Mouse (Mus musculus) midbrain, embryonic 12.5 days (tissue): Measurements from ENCODE around the gene Pax2. TPM values are rescaled to one million over a fixed set of nuclear protein-coding genes. Genes with fewer than 3 reads are reported as not detected.
A peak's percentile ranks its signal among the peaks of the same experiment; 100 is the strongest.

Experiments used
- ATAC-seq: fragments of 200-750 bp; cut with Nextera tagmentation; 2 replicates; pipeline ENCODE4 v1.8.0; 2017; ENCODE audit warnings: low read depth, moderate TSS enrichment, moderate library complexity; ENCODE audit not compliant: low FRiP score
- H3K27ac ChIP-seq: fragments of 300-500 bp; sonication (generic); replicated peaks from 2 replicates; pipeline ENCODE4 v1.5.1; 2016; ENCODE audit warnings: mild to moderate bottlenecking
- H3K27me3 ChIP-seq: fragments of 300-500 bp; sonication (generic); 2 replicates; pipeline ENCODE4 v1.6.1; 2016; ENCODE audit warnings: mild to moderate bottlenecking
- H3K36me3 ChIP-seq: fragments of 300-500 bp; sonication (generic); 2 replicates; pipeline ENCODE4 v1.6.1; 2016
- H3K4me1 ChIP-seq: fragments of 300-500 bp; sonication (generic); 2 replicates; pipeline ENCODE4 v1.6.1; 2016
- H3K4me2 ChIP-seq: fragments of 300-500 bp; sonication (generic); replicated peaks from 2 replicates; pipeline ENCODE4 v1.6.1; 2016; ENCODE audit warnings: mild to moderate bottlenecking, moderate library complexity
- H3K4me3 ChIP-seq: fragments of 300-500 bp; sonication (generic); 2 replicates; pipeline ENCODE4 v1.5.1; 2016; ENCODE audit warnings: mild to moderate bottlenecking
- H3K9ac ChIP-seq: fragments of 300-500 bp; sonication (generic); replicated peaks from 2 replicates; pipeline ENCODE4 v1.6.1; 2016; ENCODE audit warnings: mild to moderate bottlenecking, moderate library complexity
- H3K9me3 ChIP-seq: fragments of 300-500 bp; sonication (generic); 2 replicates; pipeline ENCODE4 v1.6.1; 2016; ENCODE audit warnings: mild to moderate bottlenecking
- WGBS: fragments of 180-500 bp; shearing (Covaris S2); methylation state at CpG from one replicate; pipeline ENCODE4 v1.1.7; 2016; 5-methylcytosine and 5-hydroxymethylcytosine counted together
- polyA plus RNA-seq: library from polyadenylated mRNA; unstranded; fragments of >200 nt; fragmentation: Nextera tagmentation; extraction: Ambion mirVana; gene quantifications from 2 replicates; pipeline ENCODE4 v1.2.1, GENCODE M21; 2016

The Pax2 gene
- polyA plus RNA-seq, 1 experiment from 2014 or later: 0.32 TPM

GRCm38 (mm10) chr19:44750051-44751041 lies 5.5 kb upstream of the Pax2 start:
- peaks cover 99% of the 10 kb centered on the region for H3K27me3 ChIP-seq
- no peak overlapping the region for H3K27ac ChIP-seq
- no peak for ATAC-seq
- H3K36me3 ChIP-seq: no peaks in the 10 kb centered on the region
- H3K4me1 ChIP-seq: peaks cover 32% of the 10 kb centered on the region
- H3K4me3 ChIP-seq: peak overlapping the region; percentile 4; the same call in 1 of the 2 replicates
- peak overlapping the region; percentile 25 for H3K4me2 ChIP-seq
- H3K9ac ChIP-seq: no peak overlapping the region
- H3K9me3 ChIP-seq: no peaks in the 10 kb centered on the region
- WGBS: 0% methylated on average over 35 of the region's 42 CpGs

- no peak overlapping the region for H3K27ac ChIP-seq
- no peak for ATAC-seq
Observed at GRCm38 (mm10) chr19:44751042-44751441, 4.8 kb upstream of the Pax2 start.

GRCm38 (mm10) chr19:44751551-44751950 lies 4.3 kb upstream of the Pax2 start:
- Histone ChIP-seq H3K27ac (no peak overlapping the region), H3K9ac (no peak overlapping the region), H3K9me3 (no peaks in the 10 kb centered on the region), H3K4me2 (no peak overlapping the region), H3K4me1 (peaks cover 41% of the 10 kb centered on the region), H3K27me3 (peaks cover 99% of the 10 kb centered on the region), H3K4me3 (no peak overlapping the region), H3K36me3 (no peaks in the 10 kb centered on the region)
- ATAC-seq: no peak
- WGBS: 0% methylated on average over 3 of the region's 3 CpGs

More at GRCm38 (mm10) chr19:44751042-44751441, 4.8 kb upstream of the Pax2 start:
- under 1% methylated on average over 9 of the region's 9 CpGs for WGBS
- peaks cover 99% of the 10 kb centered on the region for H3K27me3 ChIP-seq
- no peak overlapping the region; the same call in 1 of the 2 replicates for H3K4me3 ChIP-seq
- peaks cover 39% of the 10 kb centered on the region for H3K4me1 ChIP-seq
- no peak overlapping the region for H3K9ac ChIP-seq
- H3K9me3 ChIP-seq: no peaks in the 10 kb centered on the region
- peak overlapping the region; percentile 25 for H3K4me2 ChIP-seq
- H3K36me3 ChIP-seq: no peaks in the 10 kb centered on the region

GRCm38 (mm10) chr19:44752056-44752940 lies 3.5 kb upstream of the Pax2 start:
- Histone ChIP-seq H3K4me2 (no peak overlapping the region), H3K27me3 (peaks cover 100% of the 10 kb centered on the region), H3K36me3 (no peaks in the 10 kb centered on the region), H3K27ac (no peak overlapping the region), H3K9me3 (no peaks in the 10 kb centered on the region), H3K4me1 (peaks cover 44% of the 10 kb centered on the region), H3K9ac (no peak overlapping the region), H3K4me3 (no peak overlapping the region)
- WGBS: 1% methylated on average over 31 of the region's 31 CpGs
- no peak for ATAC-seq

GRCm38 (mm10) chr19:44753361-44753760 lies 2.5 kb upstream of the Pax2 start:
- ATAC-seq: no peak
- WGBS: 0% methylated on average over 14 of the region's 14 CpGs

GRCm38 (mm10) chr19:44754461-44755377 lies 1.1 kb upstream of the Pax2 start:
- Histone ChIP-seq H3K27ac (no peak overlapping the region), H3K4me2 (peak overlapping the region; percentile 74), H3K36me3 (no peaks in the 10 kb centered on the region), H3K4me1 (peaks cover 57% of the 10 kb centered on the region), H3K9me3 (no peaks in the 10 kb centered on the region), H3K9ac (no peak overlapping the region), H3K4me3 (no peak overlapping the region), H3K27me3 (peaks cover 96% of the 10 kb centered on the region)
- no peak for ATAC-seq
- under 1% methylated on average over 16 of the region's 16 CpGs for WGBS

More at GRCm38 (mm10) chr19:44753361-44753760, 2.5 kb upstream of the Pax2 start:
- Histone ChIP-seq H3K36me3 (no peaks in the 10 kb centered on the region), H3K27ac (no peak overlapping the region), H3K4me3 (no peak overlapping the region), H3K9ac (no peak overlapping the region), H3K4me1 (peaks cover 47% of the 10 kb centered on the region), H3K9me3 (no peaks in the 10 kb centered on the region), H3K4me2 (no peak overlapping the region), H3K27me3 (peaks cover 99% of the 10 kb centered on the region)

- H3K4me3 ChIP-seq: peak overlapping the region; percentile 43
- peak overlapping the region; percentile 74 for H3K4me2 ChIP-seq
- H3K36me3 ChIP-seq: no peaks in the 10 kb centered on the region
- H3K27ac ChIP-seq: no peak overlapping the region
- no peak overlapping the region for H3K9ac ChIP-seq
- WGBS: 2% methylated on average over 13 of the region's 13 CpGs
- no peaks in the 10 kb centered on the region for H3K9me3 ChIP-seq
- ATAC-seq: no peak
- H3K27me3 ChIP-seq: peaks cover 95% of the 10 kb centered on the region
- H3K4me1 ChIP-seq: peaks cover 55% of the 10 kb centered on the region
Observed at GRCm38 (mm10) chr19:44755378-44755692, 510 bp upstream of the Pax2 start.

GRCm38 (mm10) chr19:44756421-44757230 lies 781 bp downstream of the Pax2 start:
- ATAC-seq: peak; percentile 62
- peaks cover 51% of the 10 kb centered on the region for H3K4me1 ChIP-seq
- peaks cover 95% of the 10 kb centered on the region for H3K27me3 ChIP-seq
- WGBS: under 1% methylated on average over 64 of the region's 71 CpGs
- no peaks in the 10 kb centered on the region for H3K36me3 ChIP-seq
- H3K9me3 ChIP-seq: no peaks in the 10 kb centered on the region
- no peak overlapping the region for H3K27ac ChIP-seq
- peak overlapping the region; percentile 74 for H3K4me2 ChIP-seq
- peak overlapping the region; percentile 35 for H3K9ac ChIP-seq
- peak overlapping the region; percentile 43 for H3K4me3 ChIP-seq

GRCm38 (mm10) chr19:44757231-44757871 lies 1.5 kb downstream of the Pax2 start:
- WGBS: 1% methylated on average over 35 of the region's 38 CpGs

GRCm38 (mm10) chr19:44758846-44759245 lies 3.0 kb downstream of the Pax2 start:
- H3K4me3 ChIP-seq: peak overlapping the region; percentile 2; the same call in 1 of the 2 replicates
- no peak overlapping the region; the same call in 1 of the 2 replicates for H3K4me2 ChIP-seq
- no peak for ATAC-seq
- no peak overlapping the region for H3K27ac ChIP-seq
- no peaks in the 10 kb centered on the region for H3K9me3 ChIP-seq
- H3K9ac ChIP-seq: no peak overlapping the region
- WGBS: under 1% methylated on average over 27 of the region's 28 CpGs
- H3K36me3 ChIP-seq: no peaks in the 10 kb centered on the region
- H3K27me3 ChIP-seq: peaks cover 95% of the 10 kb centered on the region
- H3K4me1 ChIP-seq: peaks cover 40% of the 10 kb centered on the region

More at GRCm38 (mm10) chr19:44757231-44757871, 1.5 kb downstream of the Pax2 start:
- Histone ChIP-seq H3K27me3 (peaks cover 95% of the 10 kb centered on the region), H3K4me1 (peaks cover 46% of the 10 kb centered on the region), H3K9ac (0 out of 2 replicates have a peak overlapping the region, but pooled peaks have one; percentile 35), H3K4me3 (peak overlapping the region; percentile 43), H3K9me3 (no peaks in the 10 kb centered on the region), H3K4me2 (peak overlapping the region; percentile 74), H3K36me3 (no peaks in the 10 kb centered on the region), H3K27ac (no peak overlapping the region)
- ATAC-seq: no peak
